In the genomic region with DNA sequence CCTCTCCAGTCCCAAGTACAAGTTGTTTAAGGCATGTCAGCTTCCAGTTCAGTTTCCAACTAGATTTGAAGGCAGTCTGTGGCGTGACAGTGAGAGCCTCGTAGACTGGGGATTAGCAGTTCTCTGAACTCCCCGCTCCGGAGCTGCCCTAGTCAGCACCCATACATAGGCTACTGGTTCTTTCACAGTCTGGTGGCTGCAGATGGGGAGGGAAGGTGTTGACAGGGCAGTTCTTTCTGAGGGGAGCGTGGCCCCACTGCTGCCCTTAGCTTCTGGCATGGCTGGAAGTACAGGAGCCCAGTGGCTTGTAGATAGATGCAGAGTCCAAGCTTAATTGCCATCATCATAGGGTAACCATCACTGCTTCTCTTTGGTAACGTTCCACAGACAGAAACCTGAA, we compare ENCODE assay signal across 16 mouse cellular contexts.
"Had no signal": no experiment of that assay in that cellular context is flagged by ENCODE, and none has a peak within 500 bp of the region (broad histone marks: within the 10 kb centered on the region; RNA-seq: fewer than 3 reads in every experiment).

No protein-coding gene starts in this region.

- H3K4me2 ChIP-seq: lung, embryonic 15.5 days; midbrain, embryonic 11.5 days; midbrain, embryonic 13.5 days; midbrain, embryonic 15.5 days; neural tube, embryonic 12.5 days; stomach, embryonic 15.5 days had no signal

- H3K36me3 ChIP-seq: lung, embryonic 15.5 days; midbrain, embryonic 15.5 days; neural tube, embryonic 12.5 days; stomach, embryonic 15.5 days had no signal

- DNase-seq: lung, postnatal 14 days; lung, postnatal 36 days; right cerebral cortex, postnatal 14 days; thymus, adult 2 months; thymus, postnatal 25 days; thymus, postnatal 4 days had no signal

- H3K9ac ChIP-seq: lung, embryonic 15.5 days; midbrain, embryonic 13.5 days; midbrain, embryonic 15.5 days; neural tube, embryonic 12.5 days; stomach, embryonic 15.5 days had no signal

- H3K9me3 ChIP-seq: lung, embryonic 15.5 days; megakaryocyte, embryonic 14.5 days; midbrain, embryonic 13.5 days; midbrain, embryonic 15.5 days; neural tube, embryonic 12.5 days; stomach, embryonic 15.5 days had no signal

- H3K4me3 ChIP-seq: lung, embryonic 15.5 days; megakaryocyte, embryonic 14.5 days; midbrain, embryonic 13.5 days; midbrain, embryonic 15.5 days; neural tube, embryonic 12.5 days; stomach, embryonic 15.5 days had no signal

- H3K27me3 ChIP-seq: lung, embryonic 15.5 days; megakaryocyte, embryonic 14.5 days; midbrain, embryonic 13.5 days; midbrain, embryonic 15.5 days; neural tube, embryonic 12.5 days; stomach, embryonic 15.5 days had no signal

- H3K27ac ChIP-seq: lung, embryonic 15.5 days; macrophage; midbrain, embryonic 13.5 days; midbrain, embryonic 15.5 days; neural tube, embryonic 12.5 days; stomach, embryonic 15.5 days; stomach, postnatal 0 days had no signal

- ATAC-seq: lung, postnatal 0 days; midbrain, embryonic 13.5 days; midbrain, embryonic 15.5 days had no signal

- H3K4me1 ChIP-seq: lung, embryonic 15.5 days; stomach, embryonic 15.5 days had no signal
